Mouse (Mus musculus): ENCODE data around the gene Gpr31b. TPM values are rescaled to one million over a fixed set of nuclear protein-coding genes. Genes with fewer than 3 reads are reported as not detected.
"Not testable (repeated sequence)": the region's sequence is repeated elsewhere in the genome, so short reads cannot be mapped to it uniquely, and the experiment has no call there.

Gene Gpr31b
- total and polyA plus RNA-seq, 3 experiments, result 3.3 to 7.8 (median 5.6) TPM

GRCm38 (mm10) chr17:13006984-13007383 lies 45.1 kb downstream of the Gpr31b start:
- TF ChIP-seq IRF4 (IDR thresholded peaks at IDR 0.05; ENCODE audit: low read depth, low read length) (no peak), SMC3 (IDR thresholded peaks at IDR 0.05; ENCODE audit: low read depth, low read length) (no peak), ZKSCAN1 (IDR thresholded peaks at IDR 0.05; ENCODE audit: borderline replicate concordance, low read depth, low read length) (no peak), ETS1 (conservative IDR thresholded peaks at IDR 0.05; ENCODE audit: low read depth, low read length) (no peak), MAFK (IDR thresholded peaks at IDR 0.05; ENCODE audit: insufficient replicate concordance, low read length) (no peak), JUN (IDR thresholded peaks at IDR 0.05; ENCODE audit: insufficient read depth, low read depth, low read length) (no peak), CHD1 (IDR thresholded peaks at IDR 0.05; ENCODE audit: low read depth, low read length) (no peak), SIN3A (IDR thresholded peaks at IDR 0.05; ENCODE audit: low read length) (no peak), ZNF384 (IDR thresholded peaks at IDR 0.05; ENCODE audit: low read depth, low read length) (no peak), MYC (IDR thresholded peaks at IDR 0.05; ENCODE audit: low read depth, low read length) (no peak), EP300 (IDR thresholded peaks at IDR 0.05; ENCODE audit: low read length) (no peak), TBP (conservative IDR thresholded peaks at IDR 0.05; ENCODE audit: low read depth, low read length) (no peak), CTCF (conservative IDR thresholded peaks at IDR 0.05 in 1 of 2, IDR thresholded peaks at IDR 0.05 in 1 of 2; ENCODE audit: low read depth in 2 of 2, low read length in 2 of 2) (no peak), CHD2 (IDR thresholded peaks at IDR 0.05; ENCODE audit: low read length) (no peak), ZC3H11A (IDR thresholded peaks at IDR 0.05; ENCODE audit: low read depth, low read length) (no peak), NRF1 (IDR thresholded peaks at IDR 0.05; ENCODE audit: low read depth, low read length) (no peak), UBTF (IDR thresholded peaks at IDR 0.05; ENCODE audit: low read depth, low read length) (no peak)
- Histone ChIP-seq H3K79me2 (replicated peaks; ENCODE audit: control insufficient read depth, extremely low read depth, insufficient read depth, poor library complexity, severe bottlenecking) (no peaks in the 10 kb centered on the region; the same call in 1 of the 2 replicates), H3K9ac (ENCODE audit: insufficient read depth, low read depth) (no peak overlapping the region), H3K4me2 (ENCODE audit: insufficient read depth, low read depth, poor library complexity, severe bottlenecking) (no peak overlapping the region), H3K4me1 (ENCODE audit: control insufficient read depth in 1 of 2, insufficient read depth in 2 of 2) (peaks cover 0 to 10% of the 10 kb centered on the region in 2 experiments; a peak in 2 of 4 replicates), H3K27me3 (replicated peaks) (no peaks in the 10 kb centered on the region), H3K4me3 (replicated peaks in 1 of 3; ENCODE audit: low read depth in 2 of 3, low read length in 2 of 3, poor library complexity in 1 of 3) (no peak overlapping the region), H3K27ac (ENCODE audit: insufficient read depth, low read depth) (no peak overlapping the region), H3K36me3 (replicated peaks in 1 of 2; ENCODE audit: control insufficient read depth in 1 of 2, insufficient read depth in 1 of 2, low read length in 1 of 2) (peaks cover 3 to 10% of the 10 kb centered on the region in 2 experiments), H3K9me3 (replicated peaks; ENCODE audit: low read length) (no peaks in the 10 kb centered on the region)
- in situ Hi-C loops (cut with MboI; ENCODE audit: low pct_ligation_motif_present, low pct_unique_long_range_greater_than_20kb, low sequenced_read_pairs) (loop anchor here (10.0 kb wide), 1 partner anchor 122 kb away; no protein-coding TSS in a partner anchor), dilution Hi-C loops (cut with MboI; ENCODE audit: extremely low pct_ligation_motif_present, extremely low pct_unique_long_range_greater_than_20kb, low sequenced_read_pairs) (no loop called here)
- no peak for DNase-seq (ENCODE audit: extremely low read depth)

- H3K9ac ChIP-seq (ENCODE audit: insufficient read depth, low read depth); H3K36me3 ChIP-seq (replicated peaks in 1 of 2; ENCODE audit: control insufficient read depth in 1 of 2, insufficient read depth in 1 of 2, low read length in 1 of 2); H3K4me1 ChIP-seq (ENCODE audit: control insufficient read depth in 1 of 2, insufficient read depth in 2 of 2); H3K9me3 ChIP-seq (replicated peaks; ENCODE audit: low read length); H3K27me3 ChIP-seq (replicated peaks); H3K79me2 ChIP-seq (replicated peaks; ENCODE audit: control insufficient read depth, extremely low read depth, insufficient read depth, poor library complexity, severe bottlenecking); H3K27ac ChIP-seq (ENCODE audit: insufficient read depth, low read depth); DNase-seq (ENCODE audit: extremely low read depth); dilution Hi-C loops (cut with MboI; ENCODE audit: extremely low pct_ligation_motif_present, extremely low pct_unique_long_range_greater_than_20kb, low sequenced_read_pairs): not testable (repeated sequence)
- H3K4me3 ChIP-seq (replicated peaks in 1 of 3; ENCODE audit: low read depth in 2 of 3, low read length in 2 of 3, poor library complexity in 1 of 3), result peak within 1 kb of the TSS; percentile 76 to 95 (median 93)
- in situ Hi-C loops (cut with MboI; ENCODE audit: low pct_ligation_motif_present, low pct_unique_long_range_greater_than_20kb, low sequenced_read_pairs), result loop anchor here (10.0 kb wide), 1 partner anchor 122 kb away; no protein-coding TSS in a partner anchor
- 0 out of 2 replicates have a peak within 1 kb of the TSS, but pooled peaks have one; percentile 25 for H3K4me2 ChIP-seq (ENCODE audit: insufficient read depth, low read depth, poor library complexity, severe bottlenecking)
These were observed 45.5 kb downstream of the Gpr31b start, which contains the start of gene Sod2 for GRCm38 (mm10) chr17:13006546-13006945. Sod2 (plus strand) TSS chr17:13006846.

GRCm38 (mm10) chr17:13004436-13004835 lies 47.7 kb downstream of the Gpr31b start:
- DNase-seq (ENCODE audit: extremely low read depth); H3K27me3 ChIP-seq (replicated peaks); H3K79me2 ChIP-seq (replicated peaks; ENCODE audit: control insufficient read depth, extremely low read depth, insufficient read depth, poor library complexity, severe bottlenecking); H3K4me3 ChIP-seq (replicated peaks in 1 of 3; ENCODE audit: low read depth in 2 of 3, low read length in 2 of 3, poor library complexity in 1 of 3); H3K4me1 ChIP-seq (ENCODE audit: control insufficient read depth in 1 of 2, insufficient read depth in 2 of 2); H3K9me3 ChIP-seq (replicated peaks; ENCODE audit: low read length); H3K9ac ChIP-seq (ENCODE audit: insufficient read depth, low read depth); dilution Hi-C loops (cut with MboI; ENCODE audit: extremely low pct_ligation_motif_present, extremely low pct_unique_long_range_greater_than_20kb, low sequenced_read_pairs); H3K36me3 ChIP-seq (replicated peaks in 1 of 2; ENCODE audit: control insufficient read depth in 1 of 2, insufficient read depth in 1 of 2, low read length in 1 of 2); H3K27ac ChIP-seq (ENCODE audit: insufficient read depth, low read depth); H3K4me2 ChIP-seq (ENCODE audit: insufficient read depth, low read depth, poor library complexity, severe bottlenecking): not testable (repeated sequence)
- in situ Hi-C loops (cut with MboI; ENCODE audit: low pct_ligation_motif_present, low pct_unique_long_range_greater_than_20kb, low sequenced_read_pairs), result loop anchor here (10.0 kb wide), 1 partner anchor 120 kb away; no protein-coding TSS in a partner anchor

All from CH12.LX (cell line).